Mouse (Mus musculus): ENCODE results near the gene Ccdc69. TPM values are rescaled to one million over a fixed set of nuclear protein-coding genes. Genes with fewer than 3 reads are reported as not detected.

The Ccdc69 gene
- polyA plus RNA-seq, 1 experiment from 2014 or later, result 3.0 TPM

- ATAC-seq (replicated peaks; ENCODE audit: low FRiP score, low TSS enrichment, low read depth) (no peak), DNase-seq (ENCODE audit: low spot score) (no peak)
- no peaks in the 10 kb centered on the region for H3K27me3 ChIP-seq (replicated peaks; ENCODE audit: control insufficient read depth, insufficient read depth, low read length)
- H3K4me1 ChIP-seq (replicated peaks; ENCODE audit: control insufficient read depth, insufficient read depth, low read length), result peaks cover 22% of the 10 kb centered on the region
- H3K27ac ChIP-seq (ENCODE audit: low read depth), result no peak overlapping the region
- H3K9me3 ChIP-seq (ENCODE audit: control insufficient read depth, low read length), result no peaks in the 10 kb centered on the region
- no peak overlapping the region for H3K4me3 ChIP-seq (ENCODE audit: low read depth, low read length)
- H3K36me3 ChIP-seq (ENCODE audit: control insufficient read depth, insufficient read depth, low read length), result peaks cover 81% of the 10 kb centered on the region
- 94% methylated on average over 1 of the region's 1 CpGs for WGBS
- H3K4me2 ChIP-seq (ENCODE audit: low read length), result no peak overlapping the region
- no peak overlapping the region for H3K9ac ChIP-seq (ENCODE audit: low read length)
Measured at GRCm38 (mm10) chr11:55016758-55017157, 61.2 kb downstream of the Ccdc69 start.

- Histone ChIP-seq H3K9me3 (ENCODE audit: control insufficient read depth, low read length) (no peaks in the 10 kb centered on the region), H3K27ac (ENCODE audit: low read depth) (no peak overlapping the region), H3K4me1 (replicated peaks; ENCODE audit: control insufficient read depth, insufficient read depth, low read length) (peaks cover 13% of the 10 kb centered on the region), H3K36me3 (ENCODE audit: control insufficient read depth, insufficient read depth, low read length) (peaks cover 83% of the 10 kb centered on the region), H3K4me3 (ENCODE audit: low read depth, low read length) (no peak overlapping the region), H3K9ac (ENCODE audit: low read length) (0 out of 2 replicates have a peak overlapping the region, but pooled peaks have one; percentile 1), H3K4me2 (ENCODE audit: low read length) (no peak overlapping the region), H3K27me3 (replicated peaks; ENCODE audit: control insufficient read depth, insufficient read depth, low read length) (no peaks in the 10 kb centered on the region)
- no peak for ATAC-seq (replicated peaks; ENCODE audit: low FRiP score, low TSS enrichment, low read depth)
- 71% methylated on average over 9 of the region's 9 CpGs for WGBS
- DNase-seq (ENCODE audit: low spot score), result no peak
Measured at GRCm38 (mm10) chr11:55015831-55016241, 62.1 kb downstream of the Ccdc69 start.

DNA sequence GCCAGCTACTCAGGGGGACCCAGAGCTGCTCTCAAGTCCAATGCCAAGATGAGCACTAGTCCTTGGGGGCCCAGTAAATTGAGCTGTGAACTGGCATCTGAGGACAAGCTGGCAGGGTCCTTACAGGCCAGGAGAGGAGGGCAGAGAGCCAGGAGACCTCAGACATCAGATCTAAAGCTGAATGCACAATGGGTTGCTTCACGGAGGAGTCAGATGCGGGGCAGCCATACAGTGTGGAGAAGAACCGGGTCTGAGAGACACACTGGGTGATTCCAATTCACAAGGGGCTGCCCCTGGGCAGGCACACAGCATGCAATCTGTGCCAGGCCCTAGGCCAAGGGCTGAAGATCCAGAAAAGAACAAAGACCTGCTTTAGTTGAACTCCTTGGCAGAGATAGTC, 62.7 kb downstream of the Ccdc69 start:
- Histone ChIP-seq H3K36me3 (ENCODE audit: control insufficient read depth, insufficient read depth, low read length) (peaks cover 83% of the 10 kb centered on the region), H3K4me1 (replicated peaks; ENCODE audit: control insufficient read depth, insufficient read depth, low read length) (peaks cover 13% of the 10 kb centered on the region), H3K9me3 (ENCODE audit: control insufficient read depth, low read length) (no peaks in the 10 kb centered on the region), H3K4me3 (ENCODE audit: low read depth, low read length) (no peak overlapping the region), H3K9ac (ENCODE audit: low read length) (no peak overlapping the region), H3K27me3 (replicated peaks; ENCODE audit: control insufficient read depth, insufficient read depth, low read length) (no peaks in the 10 kb centered on the region), H3K4me2 (ENCODE audit: low read length) (no peak overlapping the region), H3K27ac (ENCODE audit: low read depth) (no peak overlapping the region)
- ATAC-seq (replicated peaks; ENCODE audit: low FRiP score, low TSS enrichment, low read depth) (no peak), DNase-seq (ENCODE audit: low spot score) (no peak)
- WGBS, result 77% methylated on average over 3 of the region's 3 CpGs

GRCm38 (mm10) chr11:55013802-55014201, 64.1 kb downstream of the Ccdc69 start:
- Histone ChIP-seq H3K9ac (ENCODE audit: low read length) (no peak overlapping the region), H3K4me3 (ENCODE audit: low read depth, low read length) (no peak overlapping the region), H3K36me3 (ENCODE audit: control insufficient read depth, insufficient read depth, low read length) (peaks cover 87% of the 10 kb centered on the region), H3K27me3 (replicated peaks; ENCODE audit: control insufficient read depth, insufficient read depth, low read length) (no peaks in the 10 kb centered on the region), H3K9me3 (ENCODE audit: control insufficient read depth, low read length) (no peaks in the 10 kb centered on the region), H3K27ac (ENCODE audit: low read depth) (no peak overlapping the region), H3K4me1 (replicated peaks; ENCODE audit: control insufficient read depth, insufficient read depth, low read length) (peaks cover 4% of the 10 kb centered on the region), H3K4me2 (ENCODE audit: low read length) (no peak overlapping the region)
- ATAC-seq (replicated peaks; ENCODE audit: low FRiP score, low TSS enrichment, low read depth), result no peak
- 81% methylated on average over 6 of the region's 6 CpGs for WGBS
- no peak for DNase-seq (ENCODE audit: low spot score)

- Histone ChIP-seq H3K9me3 (ENCODE audit: control insufficient read depth, low read length) (no peaks in the 10 kb centered on the region), H3K4me3 (ENCODE audit: low read depth, low read length) (no peak overlapping the region), H3K4me2 (ENCODE audit: low read length) (no peak overlapping the region), H3K36me3 (ENCODE audit: control insufficient read depth, insufficient read depth, low read length) (peaks cover 87% of the 10 kb centered on the region), H3K4me1 (replicated peaks; ENCODE audit: control insufficient read depth, insufficient read depth, low read length) (no peaks in the 10 kb centered on the region), H3K27me3 (replicated peaks; ENCODE audit: control insufficient read depth, insufficient read depth, low read length) (no peaks in the 10 kb centered on the region), H3K9ac (ENCODE audit: low read length) (no peak overlapping the region), H3K27ac (ENCODE audit: low read depth) (no peak overlapping the region)
- DNase-seq (ENCODE audit: low spot score) (no peak), ATAC-seq (replicated peaks; ENCODE audit: low FRiP score, low TSS enrichment, low read depth) (no peak)
- WGBS, result 83% methylated on average over 5 of the region's 5 CpGs
Measured at GRCm38 (mm10) chr11:55012551-55013521, 65.1 kb downstream of the Ccdc69 start.

- no peaks in the 10 kb centered on the region for H3K4me1 ChIP-seq (replicated peaks; ENCODE audit: control insufficient read depth, insufficient read depth, low read length)
- no peak overlapping the region for H3K9ac ChIP-seq (ENCODE audit: low read length)
- WGBS, result 79% methylated on average over 3 of the region's 3 CpGs
- H3K4me2 ChIP-seq (ENCODE audit: low read length), result no peak overlapping the region
- DNase-seq (ENCODE audit: low spot score) (no peak), ATAC-seq (replicated peaks; ENCODE audit: low FRiP score, low TSS enrichment, low read depth) (no peak)
- no peaks in the 10 kb centered on the region for H3K27me3 ChIP-seq (replicated peaks; ENCODE audit: control insufficient read depth, insufficient read depth, low read length)
- no peak overlapping the region for H3K4me3 ChIP-seq (ENCODE audit: low read depth, low read length)
- H3K36me3 ChIP-seq (ENCODE audit: control insufficient read depth, insufficient read depth, low read length), result peaks cover 98% of the 10 kb centered on the region
- H3K9me3 ChIP-seq (ENCODE audit: control insufficient read depth, low read length), result no peaks in the 10 kb centered on the region
- H3K27ac ChIP-seq (ENCODE audit: low read depth), result no peak overlapping the region
Measured at GRCm38 (mm10) chr11:55011440-55011839, 66.5 kb downstream of the Ccdc69 start.

DNA sequence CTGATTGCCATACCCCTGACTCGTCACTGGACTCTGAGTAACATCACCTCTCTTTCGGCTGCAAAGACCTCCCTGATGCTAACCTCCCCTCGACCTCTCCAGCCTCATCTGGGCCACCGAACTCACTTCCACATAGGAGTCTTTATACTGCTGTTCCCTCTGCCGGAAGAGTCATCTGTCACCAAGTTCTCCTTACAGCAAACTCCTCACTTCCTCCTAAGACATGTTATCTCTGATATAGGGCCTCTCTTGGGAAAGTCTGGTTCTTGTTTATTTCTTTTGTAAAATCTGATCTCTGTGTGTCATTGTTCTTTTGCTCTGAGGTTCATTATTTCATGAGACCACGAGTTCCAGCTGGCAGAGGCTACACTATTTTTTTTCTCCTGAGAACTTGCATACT, 69.7 kb downstream of the Ccdc69 start:
- Histone ChIP-seq H3K9me3 (ENCODE audit: control insufficient read depth, low read length) (no peaks in the 10 kb centered on the region), H3K27me3 (replicated peaks; ENCODE audit: control insufficient read depth, insufficient read depth, low read length) (no peaks in the 10 kb centered on the region), H3K4me1 (replicated peaks; ENCODE audit: control insufficient read depth, insufficient read depth, low read length) (no peaks in the 10 kb centered on the region), H3K4me2 (ENCODE audit: low read length) (no peak overlapping the region), H3K36me3 (ENCODE audit: control insufficient read depth, insufficient read depth, low read length) (peaks cover 100% of the 10 kb centered on the region), H3K4me3 (ENCODE audit: low read depth, low read length) (no peak overlapping the region), H3K27ac (ENCODE audit: low read depth) (no peak overlapping the region), H3K9ac (ENCODE audit: low read length) (no peak overlapping the region)
- DNase-seq (ENCODE audit: low spot score) (no peak), ATAC-seq (replicated peaks; ENCODE audit: low FRiP score, low TSS enrichment, low read depth) (no peak)
- WGBS, result 81% methylated on average over 6 of the region's 6 CpGs

DNA sequence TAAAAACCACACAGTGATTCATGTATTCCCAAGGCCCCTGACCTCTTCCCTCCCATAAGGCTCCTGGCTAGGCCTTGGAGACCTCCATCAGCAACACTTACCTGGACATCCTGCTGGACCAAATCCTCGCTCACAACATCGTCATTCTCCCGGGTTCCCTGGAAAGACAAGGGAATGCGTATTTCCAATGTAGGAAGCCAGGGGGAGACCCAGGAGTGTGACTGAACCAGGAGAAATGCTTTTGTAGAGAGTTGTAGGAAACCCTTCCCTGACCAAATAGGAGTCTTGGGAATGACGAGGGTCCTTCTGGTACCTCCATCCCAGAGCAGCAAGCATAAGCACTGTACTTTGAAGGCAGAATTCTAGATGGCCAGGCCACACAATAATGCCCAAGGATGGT, 72.2 kb downstream of the Ccdc69 start:
- H3K36me3 ChIP-seq (ENCODE audit: control insufficient read depth, insufficient read depth, low read length), result peaks cover 96% of the 10 kb centered on the region
- peaks cover 7% of the 10 kb centered on the region for H3K9me3 ChIP-seq (ENCODE audit: control insufficient read depth, low read length)
- ATAC-seq (replicated peaks; ENCODE audit: low FRiP score, low TSS enrichment, low read depth) (no peak), DNase-seq (ENCODE audit: low spot score) (no peak)
- H3K4me2 ChIP-seq (ENCODE audit: low read length), result no peak overlapping the region
- H3K9ac ChIP-seq (ENCODE audit: low read length), result no peak overlapping the region
- H3K27me3 ChIP-seq (replicated peaks; ENCODE audit: control insufficient read depth, insufficient read depth, low read length), result no peaks in the 10 kb centered on the region
- H3K27ac ChIP-seq (ENCODE audit: low read depth), result no peak overlapping the region
- 87% methylated on average over 5 of the region's 5 CpGs for WGBS
- H3K4me1 ChIP-seq (replicated peaks; ENCODE audit: control insufficient read depth, insufficient read depth, low read length), result no peaks in the 10 kb centered on the region
- no peak overlapping the region for H3K4me3 ChIP-seq (ENCODE audit: low read depth, low read length)
